Mouse (Mus musculus): ENCODE data around the gene Nucb1. TPM values are rescaled to one million over a fixed set of nuclear protein-coding genes. Genes with fewer than 3 reads are reported as not detected.

The Nucb1 gene
- polyA plus RNA-seq, 1 experiment from 2014 or later: 176 TPM

- peaks cover 77% of the 10 kb centered on the region for H3K36me3 ChIP-seq
- peaks cover 12% of the 10 kb centered on the region for H3K4me1 ChIP-seq (replicated peaks)
- 96% methylated on average over 1 of the region's 1 CpGs for WGBS
- no peak for ATAC-seq (ENCODE audit: insufficient number of reproducible peaks, low FRiP score)
- H3K4me2 ChIP-seq: no peak overlapping the region
- no peaks in the 10 kb centered on the region for H3K27me3 ChIP-seq (replicated peaks)
- no peak overlapping the region for H3K27ac ChIP-seq (ENCODE audit: poor library complexity, severe bottlenecking)
- no peak overlapping the region for H3K9ac ChIP-seq
- H3K4me3 ChIP-seq: no peak overlapping the region
- H3K9me3 ChIP-seq (replicated peaks): no peaks in the 10 kb centered on the region
These were observed 60.2 kb downstream of the Nucb1 start for GRCm38 (mm10) chr7:45449974-45450373.

- Histone ChIP-seq H3K4me2 (peak overlapping the region; percentile 45), H3K4me3 (0 out of 2 replicates have a peak overlapping the region, but pooled peaks have one; percentile 9), H3K27ac (ENCODE audit: poor library complexity, severe bottlenecking) (peak overlapping the region; percentile 30; the same call in 1 of the 2 replicates), H3K9me3 (replicated peaks) (no peaks in the 10 kb centered on the region), H3K27me3 (replicated peaks) (no peaks in the 10 kb centered on the region), H3K4me1 (replicated peaks) (peaks cover 15% of the 10 kb centered on the region), H3K36me3 (peaks cover 78% of the 10 kb centered on the region), H3K9ac (peak overlapping the region; percentile 39; the same call in 1 of the 2 replicates)
- WGBS: 31% methylated on average over 11 of the region's 11 CpGs
- peak; percentile 63; the same call in 1 of the 2 replicates for ATAC-seq (ENCODE audit: insufficient number of reproducible peaks, low FRiP score)
These were observed 62.7 kb downstream of the Nucb1 start for GRCm38 (mm10) chr7:45447325-45447990.

- peaks cover 74% of the 10 kb centered on the region for H3K36me3 ChIP-seq
- no peak for ATAC-seq (ENCODE audit: insufficient number of reproducible peaks, low FRiP score)
These were observed 63.6 kb downstream of the Nucb1 start for GRCm38 (mm10) chr7:45446589-45446988.

GRCm38 (mm10) chr7:45443526-45444420, 66.4 kb downstream of the Nucb1 start:
- H3K4me3 ChIP-seq: no peak overlapping the region
- no peaks in the 10 kb centered on the region for H3K27me3 ChIP-seq (replicated peaks)
- H3K9me3 ChIP-seq (replicated peaks): no peaks in the 10 kb centered on the region
- H3K9ac ChIP-seq: no peak overlapping the region
- 68% methylated on average over 22 of the region's 22 CpGs for WGBS
- ATAC-seq (ENCODE audit: insufficient number of reproducible peaks, low FRiP score): no peak
- no peak overlapping the region for H3K4me2 ChIP-seq
- H3K36me3 ChIP-seq: peaks cover 82% of the 10 kb centered on the region
- H3K4me1 ChIP-seq (replicated peaks): peaks cover 15% of the 10 kb centered on the region
- H3K27ac ChIP-seq (ENCODE audit: poor library complexity, severe bottlenecking): no peak overlapping the region

More at GRCm38 (mm10) chr7:45446589-45446988, 63.6 kb downstream of the Nucb1 start:
- no peaks in the 10 kb centered on the region for H3K27me3 ChIP-seq (replicated peaks)
- H3K9me3 ChIP-seq (replicated peaks): no peaks in the 10 kb centered on the region
- no peak overlapping the region for H3K4me2 ChIP-seq
- H3K4me3 ChIP-seq: no peak overlapping the region
- no peak overlapping the region for H3K9ac ChIP-seq
- H3K27ac ChIP-seq (ENCODE audit: poor library complexity, severe bottlenecking): no peak overlapping the region
- peaks cover 15% of the 10 kb centered on the region for H3K4me1 ChIP-seq (replicated peaks)

Small RNA genes within 50 kb of the gene (microRNA-seq; reads per million reads assigned to microRNA genes)
- not detected for gene Gm22133

Other genes with a start within 250 kb of the Nucb1 start
- not detected in 2 replicates for gene Slc6a21, start 232.9 kb downstream of the Nucb1 start, polyA plus RNA-seq (2016; fragmentation: Nextera tagmentation; extraction: Ambion mirVana)
- 15.2 and 15.4 TPM in 2 replicates for gene Trpm4, start 176.6 kb downstream of the Nucb1 start, polyA plus RNA-seq (2016; fragmentation: Nextera tagmentation; extraction: Ambion mirVana)
- gene Hrc, start 175.1 kb downstream of the Nucb1 start, polyA plus RNA-seq (2016; fragmentation: Nextera tagmentation; extraction: Ambion mirVana): 25.5 and 26.9 TPM in 2 replicates
- gene Ppfia3, start 143.4 kb downstream of the Nucb1 start, polyA plus RNA-seq (2016; fragmentation: Nextera tagmentation; extraction: Ambion mirVana): 2.6 and 3.3 TPM in 2 replicates
- 0.82 and 1.1 TPM in 2 replicates for gene Lin7b, start 139.8 kb downstream of the Nucb1 start, polyA plus RNA-seq (2016; fragmentation: Nextera tagmentation; extraction: Ambion mirVana)
- 169 and 173 TPM in 2 replicates for gene Snrnp70, start 114.7 kb downstream of the Nucb1 start, polyA plus RNA-seq (2016; fragmentation: Nextera tagmentation; extraction: Ambion mirVana)
- 0.41 and 0.52 TPM in 2 replicates for gene Kcna7, start 104.8 kb downstream of the Nucb1 start, polyA plus RNA-seq (2016; fragmentation: Nextera tagmentation; extraction: Ambion mirVana)
- 1.8 TPM in 2 replicates for gene Ntf5, start 96.7 kb downstream of the Nucb1 start, polyA plus RNA-seq (2016; fragmentation: Nextera tagmentation; extraction: Ambion mirVana)
- not detected in 2 replicates for gene Lhb, start 89.6 kb downstream of the Nucb1 start, polyA plus RNA-seq (2016; fragmentation: Nextera tagmentation; extraction: Ambion mirVana)
- 115 and 121 TPM in 2 replicates for gene Gys1, start 75.6 kb downstream of the Nucb1 start, polyA plus RNA-seq (2016; fragmentation: Nextera tagmentation; extraction: Ambion mirVana)
- gene Ruvbl2, start 72.3 kb downstream of the Nucb1 start, polyA plus RNA-seq (2016; fragmentation: Nextera tagmentation; extraction: Ambion mirVana): 80.7 TPM in 2 replicates
- gene Ftl1, start 50.5 kb downstream of the Nucb1 start, polyA plus RNA-seq (2016; fragmentation: Nextera tagmentation; extraction: Ambion mirVana): 4,047 and 4,171 TPM in 2 replicates
- gene Bax, start 43.5 kb downstream of the Nucb1 start, polyA plus RNA-seq (2016; fragmentation: Nextera tagmentation; extraction: Ambion mirVana): 139 and 151 TPM in 2 replicates
- 0.87 TPM in 2 replicates for gene Tulp2, start 28.5 kb downstream of the Nucb1 start, polyA plus RNA-seq (2016; fragmentation: Nextera tagmentation; extraction: Ambion mirVana)
- gene Gm45808, start 23.6 kb downstream of the Nucb1 start, polyA plus RNA-seq (2016; fragmentation: Nextera tagmentation; extraction: Ambion mirVana): not detected in 2 replicates
- 4.2 and 4.3 TPM in 2 replicates for gene Dhdh, start 21.6 kb downstream of the Nucb1 start, polyA plus RNA-seq (2016; fragmentation: Nextera tagmentation; extraction: Ambion mirVana)
- 33.7 and 35.2 TPM in 2 replicates for gene Ppp1r15a, start 15.9 kb upstream of the Nucb1 start, polyA plus RNA-seq (2016; fragmentation: Nextera tagmentation; extraction: Ambion mirVana)
- 0.57 and 0.68 TPM in 2 replicates for gene Plekha4, start 15.9 kb upstream of the Nucb1 start, polyA plus RNA-seq (2016; fragmentation: Nextera tagmentation; extraction: Ambion mirVana)
- gene Hsd17b14, start 44.5 kb upstream of the Nucb1 start, polyA plus RNA-seq (2016; fragmentation: Nextera tagmentation; extraction: Ambion mirVana): 0.64 and 0.70 TPM in 2 replicates
- 64.7 and 66.6 TPM in 2 replicates for gene Bcat2, start 59.7 kb upstream of the Nucb1 start, polyA plus RNA-seq (2016; fragmentation: Nextera tagmentation; extraction: Ambion mirVana)
- not detected in 2 replicates for gene Fgf21, start 105.1 kb upstream of the Nucb1 start, polyA plus RNA-seq (2016; fragmentation: Nextera tagmentation; extraction: Ambion mirVana)
- gene Fut1, start 106.9 kb upstream of the Nucb1 start, polyA plus RNA-seq (2016; fragmentation: Nextera tagmentation; extraction: Ambion mirVana): not detected in 2 replicates
- 0.35 and 0.65 TPM in 2 replicates for gene Izumo1, start 111.4 kb upstream of the Nucb1 start, polyA plus RNA-seq (2016; fragmentation: Nextera tagmentation; extraction: Ambion mirVana)
- 36.1 and 38.1 TPM in 2 replicates for gene Rasip1, start 117.1 kb upstream of the Nucb1 start, polyA plus RNA-seq (2016; fragmentation: Nextera tagmentation; extraction: Ambion mirVana)
- 3.3 and 5.4 TPM in 2 replicates for gene Mamstr, start 129.6 kb upstream of the Nucb1 start, polyA plus RNA-seq (2016; fragmentation: Nextera tagmentation; extraction: Ambion mirVana)
- 0.77 TPM in 2 replicates for gene Fut2, start 156.0 kb upstream of the Nucb1 start, polyA plus RNA-seq (2016; fragmentation: Nextera tagmentation; extraction: Ambion mirVana)
- gene Ntn5, start 173.6 kb upstream of the Nucb1 start, polyA plus RNA-seq (2016; fragmentation: Nextera tagmentation; extraction: Ambion mirVana): not detected in 2 replicates
- 0.18 and 0.49 TPM in 2 replicates for gene Sec1, start 184.0 kb upstream of the Nucb1 start, polyA plus RNA-seq (2016; fragmentation: Nextera tagmentation; extraction: Ambion mirVana)
- gene Car11, start 189.4 kb upstream of the Nucb1 start, polyA plus RNA-seq (2016; fragmentation: Nextera tagmentation; extraction: Ambion mirVana): 5.4 and 5.8 TPM in 2 replicates
- 4.1 and 5.3 TPM in 2 replicates for gene Dbp, start 194.7 kb upstream of the Nucb1 start, polyA plus RNA-seq (2016; fragmentation: Nextera tagmentation; extraction: Ambion mirVana)
- 603 and 625 TPM in 2 replicates for gene Rpl18, start 205.1 kb upstream of the Nucb1 start, polyA plus RNA-seq (2016; fragmentation: Nextera tagmentation; extraction: Ambion mirVana)
- 18.5 and 20.0 TPM in 2 replicates for gene Sphk2, start 207.6 kb upstream of the Nucb1 start, polyA plus RNA-seq (2016; fragmentation: Nextera tagmentation; extraction: Ambion mirVana)
- 0.29 and 0.33 TPM in 2 replicates for gene Fam83e, start 210.8 kb upstream of the Nucb1 start, polyA plus RNA-seq (2016; fragmentation: Nextera tagmentation; extraction: Ambion mirVana)
- gene Spaca4, start 215.4 kb upstream of the Nucb1 start, polyA plus RNA-seq (2016; fragmentation: Nextera tagmentation; extraction: Ambion mirVana): not detected in 2 replicates

All from heart, embryonic 12.5 days (tissue).